Comparison of ENCODE assay signal across 13 mouse cellular contexts in the genomic region with DNA sequence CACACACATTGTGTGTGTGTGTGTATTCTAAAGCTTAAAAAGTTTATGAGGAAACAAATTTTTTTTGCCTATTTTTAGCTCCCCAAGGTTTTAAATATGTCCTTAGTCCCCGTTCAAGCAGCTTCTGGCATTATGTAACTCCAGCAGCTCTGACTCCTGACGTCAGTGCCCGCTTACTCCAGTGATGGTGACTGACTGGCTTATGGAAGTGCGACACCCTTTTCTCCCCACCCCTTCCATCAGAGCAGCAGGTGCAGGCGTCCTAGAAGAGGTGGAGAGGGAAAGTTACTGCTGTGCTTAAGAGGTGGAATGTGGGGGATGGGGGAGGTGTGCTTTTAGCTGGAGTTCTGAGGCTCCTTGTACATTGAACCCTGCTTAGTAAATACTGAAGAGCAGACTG.
DNase-seq lines count a peak whose midpoint lies in the region; ATAC-seq lines count a peak whose summit lies in the region.
"Had no signal": no experiment of that assay in that cellular context is flagged by ENCODE, and none has a peak within 500 bp of the region (broad histone marks: within the 10 kb centered on the region; RNA-seq: fewer than 3 reads in every experiment).

No protein-coding gene starts in this region.

- no peak overlapping the region for H3K4me3 ChIP-seq in kidney, embryonic 16.5 days (ENCODE audit: low read length)
- H3K4me3 ChIP-seq in intestine, embryonic 16.5 days (ENCODE audit: low read length): no peak overlapping the region
- H3K4me3 ChIP-seq: limb, embryonic 15.5 days; midbrain, embryonic 12.5 days; neural tube, embryonic 13.5 days had no signal

- no peaks in the 10 kb centered on the region for H3K36me3 ChIP-seq in kidney, embryonic 16.5 days (ENCODE audit: insufficient read depth, low read length)
- no peaks in the 10 kb centered on the region for H3K36me3 ChIP-seq in intestine, embryonic 16.5 days (ENCODE audit: control insufficient read depth, insufficient read depth, low read length)
- H3K36me3 ChIP-seq: limb, embryonic 15.5 days; midbrain, embryonic 12.5 days; neural tube, embryonic 13.5 days had no signal

- H3K4me2 ChIP-seq in kidney, embryonic 16.5 days (replicated peaks; ENCODE audit: low read depth, low read length): no peak overlapping the region
- H3K4me2 ChIP-seq in intestine, embryonic 16.5 days (ENCODE audit: low read depth, low read length): no peak overlapping the region
- H3K4me2 ChIP-seq: limb, embryonic 15.5 days; midbrain, embryonic 12.5 days; neural tube, embryonic 13.5 days had no signal

- H3K9ac ChIP-seq in kidney, embryonic 16.5 days (replicated peaks; ENCODE audit: low read length): no peak overlapping the region
- no peak overlapping the region for H3K9ac ChIP-seq in intestine, embryonic 16.5 days (ENCODE audit: low read depth, low read length)
- H3K9ac ChIP-seq: limb, embryonic 15.5 days; midbrain, embryonic 12.5 days; neural tube, embryonic 13.5 days had no signal

- no peak overlapping the region for H3K27ac ChIP-seq in kidney, embryonic 16.5 days (ENCODE audit: low read length)
- no peak overlapping the region for H3K27ac ChIP-seq in intestine, embryonic 16.5 days (ENCODE audit: low read length)
- H3K27ac ChIP-seq: limb, embryonic 15.5 days; midbrain, embryonic 12.5 days; neural tube, embryonic 13.5 days had no signal

- H3K27me3 ChIP-seq in kidney, embryonic 16.5 days (ENCODE audit: insufficient read depth, low read length): no peaks in the 10 kb centered on the region
- H3K27me3 ChIP-seq in intestine, embryonic 16.5 days (replicated peaks; ENCODE audit: control insufficient read depth, insufficient read depth, low read length): no peaks in the 10 kb centered on the region
- H3K27me3 ChIP-seq: limb, embryonic 15.5 days; midbrain, embryonic 12.5 days; neural tube, embryonic 13.5 days had no signal

- peak; percentile 18 for DNase-seq in kidney, adult 11 months
- peak; percentile 18 for DNase-seq in retina, adult 2 months (ENCODE audit: low read depth, low spot score)
- DNase-seq in retina, embryonic 14.5 days (ENCODE audit: low spot score): no peak
- DNase-seq in left cerebral cortex, adult 18-20 months (ENCODE audit: low spot score in 2 of 2): peak; percentile 38 to 51
- DNase-seq in cerebellum, adult 11 months: no peak
- no peak for DNase-seq in cerebellum, adult 8-10 months
- DNase-seq: gastrocnemius, postnatal 36 days had no signal

- WGBS in kidney, embryonic 16.5 days: 54% methylated on average over 5 of the region's 5 CpGs
- 46% methylated on average over 5 of the region's 5 CpGs for WGBS in intestine, embryonic 16.5 days

- ATAC-seq in kidney, embryonic 16.5 days (ENCODE audit: low FRiP score, low TSS enrichment): no peak
- no peak for ATAC-seq in intestine, embryonic 16.5 days
- ATAC-seq: Patski had no signal

- H3K4me1 ChIP-seq in kidney, embryonic 16.5 days (ENCODE audit: insufficient read depth, low read length): no peaks in the 10 kb centered on the region
- no peaks in the 10 kb centered on the region for H3K4me1 ChIP-seq in intestine, embryonic 16.5 days (ENCODE audit: control insufficient read depth, insufficient read depth, low read length)
- H3K4me1 ChIP-seq: limb, embryonic 15.5 days; midbrain, embryonic 12.5 days; neural tube, embryonic 13.5 days had no signal

- no peaks in the 10 kb centered on the region for H3K9me3 ChIP-seq in kidney, embryonic 16.5 days (ENCODE audit: low read length)
- no peaks in the 10 kb centered on the region for H3K9me3 ChIP-seq in intestine, embryonic 16.5 days (ENCODE audit: control insufficient read depth, low read length)
- H3K9me3 ChIP-seq: limb, embryonic 15.5 days; midbrain, embryonic 12.5 days; neural tube, embryonic 13.5 days had no signal

Comparison
In these comparisons a context has a peak if more than half of its experiments do, and no peak if none do; other contexts are left out.
1. DNase-seq: peak in kidney, adult 11 months (single experiment), retina, adult 2 months (single experiment) and left cerebral cortex, adult 18-20 months (2 of 2); none in retina, embryonic 14.5 days (single experiment), cerebellum, adult 11 months (single experiment) and cerebellum, adult 8-10 months (single experiment).